Mouse (Mus musculus): Measurements from ENCODE around the gene Rcan3. TPM values are rescaled to one million over a fixed set of nuclear protein-coding genes. Genes with fewer than 3 reads are reported as not detected.
A peak's percentile ranks its signal among the peaks of the same experiment; 100 is the strongest.

Gene Rcan3
- polyA plus RNA-seq, 1 experiment from 2014 or later = 19.7 TPM

GRCm38 (mm10) chr4:135381355-135381754 is 52.3 kb downstream of the Rcan3 start:
- Histone ChIP-seq H3K4me1 (replicated peaks; ENCODE audit: control insufficient read depth, insufficient read depth, low read length) (no peaks in the 10 kb centered on the region), H3K4me3 (ENCODE audit: low read depth, low read length) (no peak overlapping the region), H3K9ac (ENCODE audit: low read depth, low read length) (no peak overlapping the region), H3K27ac (ENCODE audit: low read depth, low read length) (no peak overlapping the region), H3K4me2 (replicated peaks; ENCODE audit: low read depth) (no peak overlapping the region), H3K36me3 (ENCODE audit: control insufficient read depth, insufficient read depth) (no peaks in the 10 kb centered on the region), H3K9me3 (ENCODE audit: control insufficient read depth) (no peaks in the 10 kb centered on the region), H3K27me3 (replicated peaks; ENCODE audit: control insufficient read depth, insufficient read depth, low read length) (no peaks in the 10 kb centered on the region)
- no peak for ATAC-seq
- WGBS = 65% methylated on average over 8 of the region's 8 CpGs
- 0 out of 2 replicates have a peak, but pooled peaks have one; percentile 2 for TF ChIP-seq CTCF (IDR thresholded peaks at IDR 0.05; ENCODE audit: low read depth)

GRCm38 (mm10) chr4:135377241-135377640 is 56.4 kb downstream of the Rcan3 start:
- 83% methylated on average over 11 of the region's 11 CpGs for WGBS
- no peak for ATAC-seq
- H3K27me3 ChIP-seq (replicated peaks; ENCODE audit: control insufficient read depth, insufficient read depth, low read length) = no peaks in the 10 kb centered on the region
- H3K4me1 ChIP-seq (replicated peaks; ENCODE audit: control insufficient read depth, insufficient read depth, low read length) = no peaks in the 10 kb centered on the region
- H3K9me3 ChIP-seq (ENCODE audit: control insufficient read depth) = no peaks in the 10 kb centered on the region
- no peaks in the 10 kb centered on the region for H3K36me3 ChIP-seq (ENCODE audit: control insufficient read depth, insufficient read depth)
- no peak overlapping the region for H3K27ac ChIP-seq (ENCODE audit: low read depth, low read length)
- H3K9ac ChIP-seq (ENCODE audit: low read depth, low read length) = no peak overlapping the region
- no peak for TF ChIP-seq CTCF (IDR thresholded peaks at IDR 0.05; ENCODE audit: low read depth)
- no peak overlapping the region for H3K4me3 ChIP-seq (ENCODE audit: low read depth, low read length)
- no peak overlapping the region for H3K4me2 ChIP-seq (replicated peaks; ENCODE audit: low read depth)

GRCm38 (mm10) chr4:135375444-135375843 is 58.2 kb downstream of the Rcan3 start:
- H3K9ac ChIP-seq (ENCODE audit: low read depth, low read length) = no peak overlapping the region
- TF ChIP-seq CTCF (IDR thresholded peaks at IDR 0.05; ENCODE audit: low read depth) = peak; percentile 58
- no peaks in the 10 kb centered on the region for H3K9me3 ChIP-seq (ENCODE audit: control insufficient read depth)
- 69% methylated on average over 3 of the region's 3 CpGs for WGBS
- H3K36me3 ChIP-seq (ENCODE audit: control insufficient read depth, insufficient read depth) = no peaks in the 10 kb centered on the region
- H3K27me3 ChIP-seq (replicated peaks; ENCODE audit: control insufficient read depth, insufficient read depth, low read length) = no peaks in the 10 kb centered on the region
- no peaks in the 10 kb centered on the region for H3K4me1 ChIP-seq (replicated peaks; ENCODE audit: control insufficient read depth, insufficient read depth, low read length)
- no peak overlapping the region for H3K27ac ChIP-seq (ENCODE audit: low read depth, low read length)
- H3K4me3 ChIP-seq (ENCODE audit: low read depth, low read length) = no peak overlapping the region
- no peak for ATAC-seq
- no peak overlapping the region for H3K4me2 ChIP-seq (replicated peaks; ENCODE audit: low read depth)

GRCm38 (mm10) chr4:135373299-135373698 is 60.4 kb downstream of the Rcan3 start:
- 80% methylated on average over 5 of the region's 5 CpGs for WGBS
- no peak overlapping the region for H3K4me3 ChIP-seq (ENCODE audit: low read depth, low read length)
- no peak overlapping the region for H3K27ac ChIP-seq (ENCODE audit: low read depth, low read length)
- H3K27me3 ChIP-seq (replicated peaks; ENCODE audit: control insufficient read depth, insufficient read depth, low read length) = no peaks in the 10 kb centered on the region
- H3K4me2 ChIP-seq (replicated peaks; ENCODE audit: low read depth) = no peak overlapping the region
- H3K9ac ChIP-seq (ENCODE audit: low read depth, low read length) = no peak overlapping the region
- no peaks in the 10 kb centered on the region for H3K36me3 ChIP-seq (ENCODE audit: control insufficient read depth, insufficient read depth)
- ATAC-seq = no peak
- TF ChIP-seq CTCF (IDR thresholded peaks at IDR 0.05; ENCODE audit: low read depth) = peak; percentile 37
- no peaks in the 10 kb centered on the region for H3K9me3 ChIP-seq (ENCODE audit: control insufficient read depth)
- no peaks in the 10 kb centered on the region for H3K4me1 ChIP-seq (replicated peaks; ENCODE audit: control insufficient read depth, insufficient read depth, low read length)

GRCm38 (mm10) chr4:135370372-135370771 is 63.3 kb downstream of the Rcan3 start:
- Histone ChIP-seq H3K9ac (ENCODE audit: low read depth, low read length) (no peak overlapping the region), H3K4me2 (replicated peaks; ENCODE audit: low read depth) (no peak overlapping the region), H3K9me3 (ENCODE audit: control insufficient read depth) (no peaks in the 10 kb centered on the region), H3K27me3 (replicated peaks; ENCODE audit: control insufficient read depth, insufficient read depth, low read length) (no peaks in the 10 kb centered on the region), H3K36me3 (ENCODE audit: control insufficient read depth, insufficient read depth) (no peaks in the 10 kb centered on the region), H3K4me3 (ENCODE audit: low read depth, low read length) (no peak overlapping the region), H3K4me1 (replicated peaks; ENCODE audit: control insufficient read depth, insufficient read depth, low read length) (no peaks in the 10 kb centered on the region), H3K27ac (ENCODE audit: low read depth, low read length) (no peak overlapping the region)
- no peak for TF ChIP-seq CTCF (IDR thresholded peaks at IDR 0.05; ENCODE audit: low read depth)
- ATAC-seq = no peak
- WGBS = 83% methylated on average over 11 of the region's 11 CpGs

GRCm38 (mm10) chr4:135362828-135363227 is 70.8 kb downstream of the Rcan3 start:
- Histone ChIP-seq H3K4me2 (replicated peaks; ENCODE audit: low read depth) (no peak overlapping the region), H3K36me3 (ENCODE audit: control insufficient read depth, insufficient read depth) (no peaks in the 10 kb centered on the region), H3K4me1 (replicated peaks; ENCODE audit: control insufficient read depth, insufficient read depth, low read length) (no peaks in the 10 kb centered on the region), H3K9me3 (ENCODE audit: control insufficient read depth) (no peaks in the 10 kb centered on the region), H3K27me3 (replicated peaks; ENCODE audit: control insufficient read depth, insufficient read depth, low read length) (no peaks in the 10 kb centered on the region), H3K4me3 (ENCODE audit: low read depth, low read length) (no peak overlapping the region), H3K9ac (ENCODE audit: low read depth, low read length) (no peak overlapping the region), H3K27ac (ENCODE audit: low read depth, low read length) (no peak overlapping the region)
- ATAC-seq = no peak
- 51% methylated on average over 6 of the region's 6 CpGs for WGBS
- TF ChIP-seq CTCF (IDR thresholded peaks at IDR 0.05; ENCODE audit: low read depth) = no peak

MicroRNAs encoded within 50 kb of the gene (microRNA counts, 519-probe panel; counts per million panel counts)
- microRNA mmu-miR-700 = not detected

Small RNA genes lying within 50 kb of the gene (microRNA-seq; reads per million reads assigned to microRNA genes)
- gene Mir700 = 207 reads per million, percentile 57 among the genes with 10 or more reads in this experiment

Other genes with a start within 250 kb of the Rcan3 start
- 66.9 and 67.9 TPM in 2 replicates for gene Clic4, start 161.0 kb downstream of the Rcan3 start, polyA plus RNA-seq (2015; fragmentation: Nextera tagmentation; extraction: Ambion mirVana)
- 113 and 126 TPM in 2 replicates for gene Srrm1, start 80.5 kb downstream of the Rcan3 start, polyA plus RNA-seq (2015; fragmentation: Nextera tagmentation; extraction: Ambion mirVana)
- gene Ncmap, start 35.6 kb downstream of the Rcan3 start, polyA plus RNA-seq (2015; fragmentation: Nextera tagmentation; extraction: Ambion mirVana) = 2.5 and 2.6 TPM in 2 replicates
- 0.09 TPM in 1 of 2 replicates, not detected in the other for gene Stpg1, start 60.9 kb upstream of the Rcan3 start, polyA plus RNA-seq (2015; fragmentation: Nextera tagmentation; extraction: Ambion mirVana)
- 5.7 TPM in 2 replicates for gene Nipal3, start 61.2 kb upstream of the Rcan3 start, polyA plus RNA-seq (2015; fragmentation: Nextera tagmentation; extraction: Ambion mirVana)
- gene Grhl3, start 139.8 kb upstream of the Rcan3 start, polyA plus RNA-seq (2015; fragmentation: Nextera tagmentation; extraction: Ambion mirVana) = 0.39 and 0.51 TPM in 2 replicates